Mouse (Mus musculus): ENCODE measurements around the gene Acox1.

Acox1 gene

GRCm38 (mm10) chr11:116130488-116131205 lies 68.2 kb downstream of the Acox1 start, which contains the start of gene Trim65:
TSS of gene Trim65 (minus strand) at chr11:116131128.
- DNase-seq (ENCODE audit: low spot score in 2 of 2), result peak; percentile 84 to 93

GRCm38 (mm10) chr11:116129993-116130487 lies 68.8 kb downstream of the Acox1 start:
- no peak for DNase-seq (ENCODE audit: low spot score in 2 of 2)

- DNase-seq (ENCODE audit: low spot score in 2 of 2), result no peak
Measured at GRCm38 (mm10) chr11:116129091-116129790, 69.6 kb downstream of the Acox1 start.

- no peak for DNase-seq (ENCODE audit: low spot score in 2 of 2)
Measured at GRCm38 (mm10) chr11:116127986-116128385, 70.9 kb downstream of the Acox1 start.

GRCm38 (mm10) chr11:116127156-116127980 lies 71.5 kb downstream of the Acox1 start, which contains the start of gene Trim47:
TSS of gene Trim47 (minus strand) at chr11:116127210.
- DNase-seq (ENCODE audit: low spot score in 2 of 2), result peak in 1 of 2 experiments; percentile 68

GRCm38 (mm10) chr11:116126261-116126660 lies 72.6 kb downstream of the Acox1 start:
- no peak for DNase-seq (ENCODE audit: low spot score in 2 of 2)
